Mouse (Mus musculus): ENCODE results near the gene Stam.

DNA sequence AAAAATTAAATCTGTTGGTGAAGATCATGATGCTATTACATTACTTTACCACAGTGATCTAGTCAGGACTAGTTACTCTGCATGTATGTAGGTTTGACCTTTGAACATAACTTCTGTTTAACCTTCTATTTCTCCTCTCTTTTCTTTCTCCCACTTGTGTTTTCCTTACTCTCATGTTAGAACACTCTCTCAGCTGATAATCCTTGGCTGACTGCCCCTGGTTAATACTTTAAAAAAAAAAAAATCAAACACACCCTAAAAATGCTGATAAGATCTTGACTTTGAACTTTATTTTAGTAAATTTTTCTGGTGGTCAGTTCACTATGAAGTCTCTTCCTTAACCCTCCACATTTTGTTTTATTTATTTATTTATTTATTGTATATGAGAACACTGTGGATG is 26.6 kb downstream of the Stam start:
- TF ChIP-seq EP300 (optimal IDR thresholded peaks at IDR 0.05) (no peak), CTCF (IDR thresholded peaks at IDR 0.05; ENCODE audit: low read depth) (no peak)

All from stomach, postnatal 0 days (tissue).